Mouse (Mus musculus) effector memory CD4-positive, alpha-beta T cell, adult 7 months (primary cell): ENCODE results near the gene Olfr1189. TPM values are rescaled to one million over a fixed set of nuclear protein-coding genes. Genes with fewer than 3 reads are reported as not detected.

ENCODE experiments used
- polyA plus RNA-seq: library from polyadenylated mRNA; unstranded; fragments of 100-300 nt; shearing (Covaris generic); gene quantifications from one replicate; pipeline ENCODE4 v1.2.1, GENCODE M21; 2017

Olfr1189 gene
- not detected for polyA plus RNA-seq

GRCm38 (mm10) chr2:88586154-88586553, at the start of gene Olfr1189:
Gene Olfr1189 (plus strand): TSS chr2:88586454.

DNA sequence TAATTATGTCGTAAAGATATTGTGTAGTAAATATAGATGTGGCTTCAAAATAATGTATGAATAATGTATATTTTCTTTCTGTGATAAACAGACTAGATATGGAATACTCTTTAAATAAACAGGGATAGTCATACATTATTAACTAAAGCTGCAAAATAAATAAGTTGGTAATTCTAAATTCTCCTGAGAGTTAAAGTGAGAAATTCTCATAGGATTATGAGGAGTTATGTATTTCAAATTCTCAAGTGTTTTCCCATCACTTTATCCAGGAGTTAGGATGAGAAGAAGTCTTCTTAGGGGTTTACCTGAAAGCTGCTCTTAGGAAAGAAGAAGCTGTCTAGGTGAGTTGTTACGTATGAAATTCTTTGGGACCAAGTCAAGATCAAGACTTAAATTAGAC, 29.6 kb upstream of the Olfr1189 start, which contains the start of gene Olfr1188:
TSS of gene Olfr1188 (plus strand) at position 301 of the 400 bp plus-strand sequence.

GRCm38 (mm10) chr2:88640242-88640641, 54.0 kb downstream of the Olfr1189 start, which contains the start of gene Olfr1191-ps1:
Gene Olfr1191-ps1 (plus strand): TSS chr2:88640542.

Other genes with a start within 250 kb of the Olfr1189 start
- gene Olfr1176, start 249.7 kb upstream of the Olfr1189 start, polyA plus RNA-seq: not detected
- not detected for gene Olfr1177-ps, start 240.0 kb upstream of the Olfr1189 start, polyA plus RNA-seq
- gene Olfr1178, start 199.4 kb upstream of the Olfr1189 start, polyA plus RNA-seq: 0.06 TPM
- not detected for gene Olfr1179, start 180.0 kb upstream of the Olfr1189 start, polyA plus RNA-seq
- not detected for gene Olfr1180, start 167.3 kb upstream of the Olfr1189 start, polyA plus RNA-seq
- gene Olfr1181, start 160.3 kb upstream of the Olfr1189 start, polyA plus RNA-seq: not detected
- not detected for gene Gm13757, start 137.3 kb upstream of the Olfr1189 start, polyA plus RNA-seq
- gene Olfr1183, start 131.6 kb upstream of the Olfr1189 start, polyA plus RNA-seq: not detected
- gene Olfr1184, start 102.9 kb upstream of the Olfr1189 start, polyA plus RNA-seq: 0.80 TPM
- not detected for gene Olfr1185-ps1, start 93.1 kb upstream of the Olfr1189 start, polyA plus RNA-seq
- not detected for gene Olfr1186, start 67.9 kb upstream of the Olfr1189 start, polyA plus RNA-seq
- not detected for gene Olfr1188, start 29.5 kb upstream of the Olfr1189 start, polyA plus RNA-seq
- not detected for gene Olfr1191-ps1, start 54.1 kb downstream of the Olfr1189 start, polyA plus RNA-seq
- not detected for gene Olfr1192-ps1, start 62.1 kb downstream of the Olfr1189 start, polyA plus RNA-seq
- not detected for gene Olfr1193, start 89.2 kb downstream of the Olfr1189 start, polyA plus RNA-seq
- not detected for gene Olfr1195, start 102.7 kb downstream of the Olfr1189 start, polyA plus RNA-seq
- gene Olfr1196, start 118.1 kb downstream of the Olfr1189 start, polyA plus RNA-seq: not detected
- gene Olfr1197, start 145.9 kb downstream of the Olfr1189 start, polyA plus RNA-seq: not detected
- not detected for gene Olfr1198, start 164.9 kb downstream of the Olfr1189 start, polyA plus RNA-seq
- not detected for gene Olfr1199, start 174.0 kb downstream of the Olfr1189 start, polyA plus RNA-seq
- gene Olfr1200, start 184.0 kb downstream of the Olfr1189 start, polyA plus RNA-seq: not detected
- gene Olfr1201, start 206.6 kb downstream of the Olfr1189 start, polyA plus RNA-seq: not detected
- gene Olfr1202, start 228.0 kb downstream of the Olfr1189 start, polyA plus RNA-seq: not detected
- not detected for gene Olfr1205, start 243.3 kb downstream of the Olfr1189 start, polyA plus RNA-seq